Mouse (Mus musculus): ENCODE data around the gene Fads6. TPM values are rescaled to one million over a fixed set of nuclear protein-coding genes. Genes with fewer than 3 reads are reported as not detected.

The Fads6 gene
- total and polyA plus RNA-seq, 3 experiments, result 3.3 to 6.6 TPM; not detected in 1

DNA sequence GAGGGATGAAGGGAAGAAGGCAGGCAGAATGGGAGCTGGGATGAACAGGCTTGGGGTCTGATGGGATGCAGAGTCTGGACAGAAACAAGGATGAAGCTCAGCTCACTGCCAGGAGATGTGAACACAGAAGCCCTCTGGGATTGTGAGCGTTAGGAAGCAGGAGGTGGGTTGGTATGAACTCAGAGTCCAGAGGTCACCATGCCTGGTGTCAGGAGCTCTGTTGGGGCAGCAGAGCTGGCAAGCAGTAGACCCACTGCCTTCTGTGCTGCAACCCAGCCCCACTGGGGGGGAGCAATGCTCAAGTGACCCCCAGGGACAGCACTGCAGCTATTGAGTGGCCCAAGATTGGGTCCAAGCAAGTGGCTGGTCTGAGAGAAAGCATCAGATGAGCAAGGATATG, 40.4 kb upstream of the Fads6 start (continued):
- TF ChIP-seq NELFE (IDR thresholded peaks at IDR 0.05; ENCODE audit: low read depth, low read length), result no peak

DNA sequence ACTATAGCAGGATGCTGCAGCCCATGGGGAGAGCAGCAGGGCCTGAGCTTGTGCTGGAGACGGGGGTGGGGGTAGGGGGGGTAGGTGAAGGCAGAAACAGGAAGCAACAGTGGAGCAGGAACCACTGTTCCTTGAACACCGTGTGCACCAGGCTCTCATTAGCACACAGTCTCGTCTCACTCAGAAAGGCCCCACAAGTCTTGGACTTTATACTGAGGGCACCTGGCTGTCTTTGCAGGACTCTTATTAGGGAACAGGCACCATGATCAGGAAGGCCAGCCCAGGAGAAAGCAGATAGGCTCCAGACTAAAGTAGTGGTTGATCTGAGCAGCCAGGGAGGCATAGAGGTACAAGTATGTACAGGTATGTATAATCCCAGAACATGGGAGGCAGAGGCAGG, 39.9 kb upstream of the Fads6 start:
- 0 out of 4 replicates have a peak, but pooled peaks cover 0 to 4% of the 10 kb centered on the region in 2 experiments for H3K4me1 ChIP-seq (ENCODE audit: control insufficient read depth in 1 of 2, insufficient read depth in 2 of 2, low read length in 2 of 2)
- H3K79me2 ChIP-seq (ENCODE audit: control insufficient read depth, insufficient read depth, low read length, poor library complexity), result no peaks in the 10 kb centered on the region
- no peak overlapping the region for H3K4me3 ChIP-seq (ENCODE audit: control insufficient read depth in 1 of 2, insufficient read depth in 1 of 2, low read depth in 2 of 2, low read length in 2 of 2)
- no peak overlapping the region for H3K9ac ChIP-seq (ENCODE audit: control insufficient read depth, low read depth, low read length, poor library complexity, severe bottlenecking)
- no peak overlapping the region for H3K27ac ChIP-seq (ENCODE audit: control insufficient read depth, low read depth, low read length)
- no peaks in the 10 kb centered on the region for H3K36me3 ChIP-seq (ENCODE audit: control insufficient read depth in 1 of 2, insufficient read depth in 2 of 2, low read length in 2 of 2)
- no peaks in the 10 kb centered on the region for H3K9me3 ChIP-seq (replicated peaks; ENCODE audit: insufficient read depth, low read length)
- DNase-seq (ENCODE audit: low read depth, low spot score), result no peak
- TF ChIP-seq POLR2AphosphoS5 (IDR thresholded peaks at IDR 0.05; ENCODE audit: borderline replicate concordance, low read depth, low read length), result no peak
- TF ChIP-seq MEF2A (IDR thresholded peaks at IDR 0.05; ENCODE audit: extremely low read depth, insufficient replicate concordance, low read depth, low read length, poor library complexity, severe bottlenecking), result no peak
- no peak for TF ChIP-seq ZC3H11A (IDR thresholded peaks at IDR 0.05; ENCODE audit: low read depth, low read length)
- TF ChIP-seq CHD2 (IDR thresholded peaks at IDR 0.05; ENCODE audit: low read length), result no peak
- no peak for TF ChIP-seq NRF1 (IDR thresholded peaks at IDR 0.05; ENCODE audit: insufficient read depth, low read depth, low read length, poor library complexity, severe bottlenecking)
- TF ChIP-seq CTCF (IDR thresholded peaks at IDR 0.05 in 2 of 3, conservative IDR thresholded peaks at IDR 0.05 in 1 of 3; ENCODE audit: control insufficient read depth in 1 of 3, insufficient read depth in 1 of 3, low read depth in 2 of 3, low read length in 3 of 3, poor library complexity in 1 of 3, severe bottlenecking in 1 of 3), result no peak
- TF ChIP-seq TAL1 (IDR thresholded peaks at IDR 0.05; ENCODE audit: low read length), result no peak
- no peak for TF ChIP-seq SIN3A (IDR thresholded peaks at IDR 0.05; ENCODE audit: low read length)
- no peak for TF ChIP-seq RCOR1 (IDR thresholded peaks at IDR 0.05; ENCODE audit: low read depth, low read length)
- TF ChIP-seq ZNF384 (IDR thresholded peaks at IDR 0.05; ENCODE audit: low read depth, low read length), result no peak
- TF ChIP-seq NELFE (IDR thresholded peaks at IDR 0.05; ENCODE audit: low read depth, low read length), result no peak
- no peak for TF ChIP-seq CHD1 (IDR thresholded peaks at IDR 0.05; ENCODE audit: low read depth, low read length)
- TF ChIP-seq UBTF (IDR thresholded peaks at IDR 0.05; ENCODE audit: borderline replicate concordance, insufficient read depth, low read depth, low read length), result no peak
- no peak for TF ChIP-seq JUND (IDR thresholded peaks at IDR 0.05; ENCODE audit: low read depth, low read length)
- no peak for TF ChIP-seq GABPA (IDR thresholded peaks at IDR 0.05; ENCODE audit: low read depth, low read length)
- TF ChIP-seq MAFK (IDR thresholded peaks at IDR 0.05; ENCODE audit: borderline replicate concordance, low read depth, low read length), result no peak
- TF ChIP-seq MAZ (IDR thresholded peaks at IDR 0.05; ENCODE audit: low read depth, low read length), result no peak
- peaks cover 0 to 6% of the 10 kb centered on the region in 2 experiments; a peak in 3 of 4 replicates for H3K27me3 ChIP-seq (ENCODE audit: control insufficient read depth in 1 of 2, insufficient read depth in 2 of 2, low read length in 2 of 2)

DNA sequence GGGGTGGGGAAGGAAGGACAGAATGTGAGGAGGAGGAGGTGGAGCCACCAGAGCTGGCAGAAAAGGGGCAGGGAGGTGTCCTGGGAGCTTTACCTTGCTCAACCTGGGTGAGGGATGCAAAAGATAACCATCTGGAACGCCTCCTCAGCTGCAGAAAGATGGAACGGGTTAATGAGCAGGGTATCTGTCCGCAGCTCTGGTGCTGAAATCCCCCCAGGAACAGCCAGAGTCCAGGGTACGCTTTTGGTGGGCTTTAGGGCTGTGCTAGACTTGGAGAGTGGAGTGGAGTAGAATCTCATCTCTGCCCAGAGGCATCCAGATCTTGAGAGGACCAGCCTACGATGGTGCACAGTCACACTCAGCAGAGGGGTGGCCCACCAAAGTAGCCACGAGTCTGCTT, 38.7 kb upstream of the Fads6 start:
- H3K27me3 ChIP-seq (ENCODE audit: control insufficient read depth in 1 of 2, insufficient read depth in 2 of 2, low read length in 2 of 2), result peaks cover 0 to 8% of the 10 kb centered on the region in 2 experiments; a peak in 3 of 4 replicates
- no peak overlapping the region for H3K4me3 ChIP-seq (ENCODE audit: control insufficient read depth in 1 of 2, insufficient read depth in 1 of 2, low read depth in 2 of 2, low read length in 2 of 2)
- no peaks in the 10 kb centered on the region for H3K9me3 ChIP-seq (replicated peaks; ENCODE audit: insufficient read depth, low read length)
- H3K27ac ChIP-seq (ENCODE audit: control insufficient read depth, low read depth, low read length), result no peak overlapping the region
- TF ChIP-seq MAZ (IDR thresholded peaks at IDR 0.05; ENCODE audit: low read depth, low read length) (no peak), MAX (IDR thresholded peaks at IDR 0.05; ENCODE audit: low read length) (no peak), GATA1 (IDR thresholded peaks at IDR 0.05; ENCODE audit: low read depth, low read length) (peak; percentile 21; the same call in 1 of the 2 replicates), CHD1 (IDR thresholded peaks at IDR 0.05; ENCODE audit: low read depth, low read length) (no peak), ZNF384 (IDR thresholded peaks at IDR 0.05; ENCODE audit: low read depth, low read length) (no peak), CHD2 (IDR thresholded peaks at IDR 0.05; ENCODE audit: low read length) (no peak)
- 0 out of 4 replicates have a peak, but pooled peaks cover 0 to 4% of the 10 kb centered on the region in 2 experiments for H3K4me1 ChIP-seq (ENCODE audit: control insufficient read depth in 1 of 2, insufficient read depth in 2 of 2, low read length in 2 of 2)
- H3K36me3 ChIP-seq (ENCODE audit: control insufficient read depth in 1 of 2, insufficient read depth in 2 of 2, low read length in 2 of 2), result no peaks in the 10 kb centered on the region
- no peak overlapping the region for H3K9ac ChIP-seq (ENCODE audit: control insufficient read depth, low read depth, low read length, poor library complexity, severe bottlenecking)
- DNase-seq (ENCODE audit: low read depth, low spot score), result peak; percentile 42
- no peaks in the 10 kb centered on the region for H3K79me2 ChIP-seq (ENCODE audit: control insufficient read depth, insufficient read depth, low read length, poor library complexity)
